Mouse (Mus musculus) ES-E14 (cell line): ENCODE results near the gene Dpm2. TPM values are rescaled to one million over a fixed set of nuclear protein-coding genes. Genes with fewer than 3 reads are reported as not detected.

Experiments
- DNase-seq: peaks from one replicate; pipeline ENCODE4 v3.0.0-alpha.2; 2013; ENCODE audit warnings: low read depth, low spot score
- H3K27ac ChIP-seq: 2 replicates; pipeline ENCODE4 v1.5.1; 2012; ENCODE audit warnings: low read depth, mild to moderate bottlenecking, low read length, moderate library complexity, mixed read lengths; ENCODE audit not compliant: poor library complexity, insufficient read depth, severe bottlenecking
- H3K36me3 ChIP-seq: 2 replicates; pipeline ENCODE4 v1.6.1; 2012; ENCODE audit warnings: mild to moderate bottlenecking, low read length, moderate library complexity, mixed read lengths; ENCODE audit not compliant: control insufficient read depth, poor library complexity, insufficient read depth, severe bottlenecking
- H3K4me1 ChIP-seq, 2 experiments: fragments of 150-350 bp in 1 of 2; sonication (generic) in 1 of 2; 2 replicates each; pipeline ENCODE4 v1.6.1; 2012; ENCODE audit warnings: low read length in 2 of 2, mild to moderate bottlenecking in 1 of 2, mixed read lengths in 1 of 2; ENCODE audit not compliant: control insufficient read depth in 2 of 2, insufficient read depth in 2 of 2, poor library complexity in 1 of 2
- H3K4me3 ChIP-seq, 2 experiments: fragments of 150-350 bp in 1 of 2; sonication (generic) in 1 of 2; 2 replicates each; pipeline ENCODE4 v1.5.1; 2012; ENCODE audit warnings: low read length in 2 of 2, low read depth in 1 of 2, mild to moderate bottlenecking in 1 of 2, mixed read lengths in 1 of 2; ENCODE audit not compliant: insufficient read depth in 1 of 2, poor library complexity in 1 of 2, severe bottlenecking in 1 of 2
- H3K9ac ChIP-seq: 2 replicates; pipeline ENCODE4 v1.6.1; 2012; ENCODE audit warnings: low read depth, mild to moderate bottlenecking, low read length, mixed read lengths; ENCODE audit not compliant: poor library complexity, insufficient read depth, severe bottlenecking
- H3K9me3 ChIP-seq: fragments of 150-350 bp; sonication (generic); 2 replicates; pipeline ENCODE4 v1.6.1; 2012; ENCODE audit warnings: low read depth, mild to moderate bottlenecking, low read length; ENCODE audit not compliant: control insufficient read depth, insufficient read depth
- CHD2 ChIP-seq: IDR thresholded peaks from 2 replicates; pipeline ENCODE4 v1.6.1; 2014; ENCODE audit warnings: mild to moderate bottlenecking, low read depth, low read length, inconsistent platforms
- HCFC1 ChIP-seq: IDR thresholded peaks from 2 replicates; pipeline ENCODE4 v1.6.1; 2012; ENCODE audit warnings: low read length, inconsistent platforms, borderline replicate concordance; ENCODE audit not compliant: insufficient read depth
- MAFK ChIP-seq: IDR thresholded peaks from 2 replicates; pipeline ENCODE4 v1.6.1; 2014; ENCODE audit warnings: mild to moderate bottlenecking, low read depth, low read length, inconsistent platforms; ENCODE audit not compliant: insufficient read depth
- ZC3H11A ChIP-seq: IDR thresholded peaks from 2 replicates; pipeline ENCODE4 v1.6.1; 2012; ENCODE audit warnings: low read depth, mild to moderate bottlenecking, inconsistent platforms, low read length, borderline replicate concordance
- ZNF384 ChIP-seq: IDR thresholded peaks from 2 replicates; pipeline ENCODE4 v1.6.1; 2012; ENCODE audit warnings: low read depth, low read length, inconsistent platforms
- in situ Hi-C, 2 experiments: fragments of 600-800 bp; cut with MboI; formaldehyde crosslinking; loops; one replicate each; pipeline ENCODE4 v1.15.1; 2025; ENCODE audit warnings: low sequenced_read_pairs in 2 of 2, inconsistent platforms in 1 of 2; ENCODE audit not compliant: unreplicated experiment in 2 of 2
- total RNA-seq: library from RNA; depleted of rRNA; stranded (reverse); fragments of 300-350 nt; gene quantifications from 2 replicates; pipeline ENCODE4 v1.2.3, GENCODE M21; 2012

Gene Dpm2
- total RNA-seq, 1 experiment, result 44.1 TPM

GRCm38 (mm10) chr2:32534733-32535471 is 35.8 kb upstream of the Dpm2 start, which contains the start of gene Fam102a:
Gene Fam102a, plus strand, starts transcription at chr2:32535332.
- peak; percentile 92 for DNase-seq
- Histone ChIP-seq H3K9me3 (no peaks in the 10 kb centered on the region), H3K27ac (peak within 1 kb of the TSS; percentile 74), H3K9ac (peak within 1 kb of the TSS; percentile 89), H3K4me3 (peak within 1 kb of the TSS; percentile 92 to 97), H3K4me1 (peaks cover 5 to 26% of the 10 kb centered on the region in 2 experiments; a peak in 2 of 4 replicates), H3K36me3 (peaks cover 2% of the 10 kb centered on the region; the same call in 1 of the 2 replicates)
- in situ Hi-C loops, result no loop called here
- TF ChIP-seq MAFK, result no peak
- 0 out of 2 replicates have a peak, but pooled peaks have one; percentile 40 for TF ChIP-seq HCFC1

- peak overlapping the region; percentile 89 for H3K9ac ChIP-seq
- H3K4me3 ChIP-seq, result peak overlapping the region; percentile 92 to 97
- H3K27ac ChIP-seq, result peak overlapping the region; percentile 29; the same call in 1 of the 2 replicates
- in situ Hi-C loops, result no loop called here
- H3K36me3 ChIP-seq, result peaks cover 2% of the 10 kb centered on the region; the same call in 1 of the 2 replicates
- H3K4me1 ChIP-seq, result peaks cover 5 to 27% of the 10 kb centered on the region in 2 experiments; a peak in 2 of 4 replicates
- no peak for DNase-seq
- TF ChIP-seq ZC3H11A (no peak), CHD2 (no peak), MAFK (no peak), ZNF384 (no peak), HCFC1 (no peak)
- H3K9me3 ChIP-seq, result no peaks in the 10 kb centered on the region
Measured at GRCm38 (mm10) chr2:32535501-32535991, 35.1 kb upstream of the Dpm2 start.

- Histone ChIP-seq H3K9me3 (no peaks in the 10 kb centered on the region), H3K4me3 (peak overlapping the region; percentile 92 to 97), H3K36me3 (peaks cover 2% of the 10 kb centered on the region; the same call in 1 of the 2 replicates), H3K9ac (peak overlapping the region; percentile 89), H3K27ac (no peak overlapping the region), H3K4me1 (peaks cover 5 to 27% of the 10 kb centered on the region in 2 experiments; a peak in 2 of 4 replicates)
- in situ Hi-C loops, result no loop called here
- DNase-seq, result no peak
- TF ChIP-seq CHD2, result no peak
- no peak for TF ChIP-seq HCFC1
- no peak for TF ChIP-seq ZC3H11A
- TF ChIP-seq ZNF384, result no peak
- TF ChIP-seq MAFK, result no peak
Measured at GRCm38 (mm10) chr2:32536086-32536633, 34.5 kb upstream of the Dpm2 start.

- no peak for TF ChIP-seq MAFK
- no peak for TF ChIP-seq ZNF384
- no peak for TF ChIP-seq ZC3H11A
- TF ChIP-seq CHD2, result no peak
- TF ChIP-seq HCFC1, result no peak
- in situ Hi-C loops, result no loop called here
- Histone ChIP-seq H3K9ac (peak overlapping the region; percentile 89), H3K27ac (no peak overlapping the region), H3K4me3 (peak overlapping the region; percentile 92 to 97), H3K36me3 (peaks cover 2% of the 10 kb centered on the region; the same call in 1 of the 2 replicates), H3K9me3 (no peaks in the 10 kb centered on the region), H3K4me1 (peaks cover 5 to 28% of the 10 kb centered on the region in 2 experiments; a peak in 2 of 4 replicates)
- DNase-seq, result no peak
Measured at GRCm38 (mm10) chr2:32536634-32537359, 33.9 kb upstream of the Dpm2 start.
